Mouse (Mus musculus): Measurements from ENCODE around the gene Snx19.

GRCm38 (mm10) chr9:30446126-30446525, 19.2 kb downstream of the Snx19 start:
- TF ChIP-seq POLR2A (IDR thresholded peaks at IDR 0.05; ENCODE audit: insufficient read depth, low read depth, low read length) (no peak), CTCF (IDR thresholded peaks at IDR 0.05; ENCODE audit: insufficient read depth, low read depth, low read length) (no peak)

All from olfactory bulb, adult 2 months (tissue).